Mouse (Mus musculus): ENCODE data around the gene Relt. TPM values are rescaled to one million over a fixed set of nuclear protein-coding genes. Genes with fewer than 3 reads are reported as not detected.

Gene Relt
- polyA plus RNA-seq, 1 experiment from 2014 or later, result 3.5 TPM

GRCm38 (mm10) chr7:100897828-100898227 lies 34.6 kb upstream of the Relt start:
- Histone ChIP-seq H3K36me3 (peaks cover 18% of the 10 kb centered on the region), H3K27ac (no peak overlapping the region), H3K27me3 (peaks cover 3% of the 10 kb centered on the region; the same call in 1 of the 2 replicates), H3K4me3 (replicated peaks) (no peak overlapping the region), H3K4me1 (replicated peaks) (peaks cover 33% of the 10 kb centered on the region), H3K9ac (replicated peaks) (no peak overlapping the region), H3K4me2 (no peak overlapping the region), H3K9me3 (no peaks in the 10 kb centered on the region)
- ATAC-seq (ENCODE audit: insufficient number of reproducible peaks, insufficient read depth, low FRiP score, low TSS enrichment, low read depth), result no peak
- WGBS, result 81% methylated on average over 5 of the region's 5 CpGs

- no peaks in the 10 kb centered on the region for H3K9me3 ChIP-seq
- WGBS, result 2% methylated on average over 12 of the region's 12 CpGs
- no peak overlapping the region for H3K27ac ChIP-seq
- peaks cover 3% of the 10 kb centered on the region; the same call in 1 of the 2 replicates for H3K27me3 ChIP-seq
- peak overlapping the region; percentile 56 for H3K4me3 ChIP-seq (replicated peaks)
- H3K4me1 ChIP-seq (replicated peaks), result peaks cover 37% of the 10 kb centered on the region
- peak; percentile 18; the same call in 1 of the 2 replicates for ATAC-seq (ENCODE audit: insufficient number of reproducible peaks, insufficient read depth, low FRiP score, low TSS enrichment, low read depth)
- peak overlapping the region; percentile 81 for H3K9ac ChIP-seq (replicated peaks)
- peaks cover 29% of the 10 kb centered on the region for H3K36me3 ChIP-seq
- peak overlapping the region; percentile 95 for H3K4me2 ChIP-seq
These were observed 31.6 kb upstream of the Relt start for GRCm38 (mm10) chr7:100894833-100895226.

- 3% methylated on average over 53 of the region's 53 CpGs for WGBS
- peaks cover 3% of the 10 kb centered on the region; the same call in 1 of the 2 replicates for H3K27me3 ChIP-seq
These were observed 31.0 kb upstream of the Relt start for GRCm38 (mm10) chr7:100894057-100894832.

DNA sequence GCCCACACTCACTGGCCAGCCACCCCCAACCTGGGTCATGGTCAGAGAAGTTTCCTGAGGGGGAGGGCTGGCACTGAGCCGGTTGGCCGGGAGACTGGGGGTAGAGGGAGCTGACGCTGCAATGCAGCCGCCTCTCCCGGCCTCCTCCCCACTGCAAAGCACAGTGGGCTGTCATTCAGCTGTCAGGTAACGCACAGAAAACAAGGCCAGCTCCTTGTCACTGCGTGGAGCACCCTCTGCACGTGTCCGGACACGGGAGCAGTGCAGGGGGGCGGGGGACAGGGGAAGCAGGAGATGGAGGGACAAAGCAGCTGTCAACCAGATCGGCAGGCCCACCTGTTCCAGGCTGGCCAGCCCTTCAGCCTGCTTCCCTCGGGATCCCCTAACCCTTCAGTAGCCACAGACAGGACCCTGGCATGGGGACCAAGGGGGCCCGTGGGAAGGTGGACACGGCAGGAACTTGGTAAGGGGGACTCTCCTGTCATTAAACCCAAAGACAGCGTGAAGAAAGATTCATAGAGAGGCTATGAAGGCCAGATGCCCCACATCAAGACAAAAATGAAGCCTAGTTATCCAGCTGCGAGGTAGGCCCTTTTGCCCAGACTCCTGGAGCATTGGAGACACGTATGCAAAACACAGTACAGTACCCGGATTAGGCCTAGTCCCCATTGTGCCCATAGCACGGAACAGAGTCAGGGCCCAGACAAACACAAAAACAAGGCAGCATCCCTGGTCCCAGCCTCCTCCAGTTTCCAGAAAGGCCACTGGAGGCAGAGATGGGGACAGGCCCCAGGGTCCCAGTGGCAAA lies 30.2 kb upstream of the Relt start:
- Histone ChIP-seq H3K4me1 (replicated peaks) (peaks cover 37% of the 10 kb centered on the region), H3K9ac (replicated peaks) (peak overlapping the region; percentile 81; the same call in 1 of the 2 replicates), H3K4me2 (peak overlapping the region; percentile 95), H3K36me3 (peaks cover 43% of the 10 kb centered on the region), H3K9me3 (no peaks in the 10 kb centered on the region), H3K27me3 (peaks cover 3% of the 10 kb centered on the region; the same call in 1 of the 2 replicates), H3K4me3 (replicated peaks) (no peak overlapping the region), H3K27ac (peak overlapping the region; percentile 20)
- ATAC-seq (ENCODE audit: insufficient number of reproducible peaks, insufficient read depth, low FRiP score, low TSS enrichment, low read depth), result no peak
- 66% methylated on average over 20 of the region's 20 CpGs for WGBS

More at GRCm38 (mm10) chr7:100894057-100894832, 31.0 kb upstream of the Relt start:
- H3K4me3 ChIP-seq (replicated peaks), result peak overlapping the region; percentile 56
- peak overlapping the region; percentile 20; the same call in 1 of the 2 replicates for H3K27ac ChIP-seq
- peak; percentile 30; the same call in 1 of the 2 replicates for ATAC-seq (ENCODE audit: insufficient number of reproducible peaks, insufficient read depth, low FRiP score, low TSS enrichment, low read depth)
- peaks cover 37% of the 10 kb centered on the region for H3K4me1 ChIP-seq (replicated peaks)
- H3K9me3 ChIP-seq, result no peaks in the 10 kb centered on the region
- peak overlapping the region; percentile 81 for H3K9ac ChIP-seq (replicated peaks)
- H3K4me2 ChIP-seq, result peak overlapping the region; percentile 95
- H3K36me3 ChIP-seq, result peaks cover 35% of the 10 kb centered on the region

GRCm38 (mm10) chr7:100886535-100886934 lies 23.3 kb upstream of the Relt start:
- no peaks in the 10 kb centered on the region for H3K9me3 ChIP-seq
- no peak for ATAC-seq (ENCODE audit: insufficient number of reproducible peaks, insufficient read depth, low FRiP score, low TSS enrichment, low read depth)
- no peaks in the 10 kb centered on the region for H3K27me3 ChIP-seq
- H3K36me3 ChIP-seq, result peaks cover 78% of the 10 kb centered on the region
- H3K9ac ChIP-seq (replicated peaks), result no peak overlapping the region
- no peak overlapping the region for H3K4me2 ChIP-seq
- no peaks in the 10 kb centered on the region for H3K4me1 ChIP-seq (replicated peaks)
- H3K27ac ChIP-seq, result no peak overlapping the region
- no peak overlapping the region for H3K4me3 ChIP-seq (replicated peaks)
- 26% methylated on average over 3 of the region's 3 CpGs for WGBS

DNA sequence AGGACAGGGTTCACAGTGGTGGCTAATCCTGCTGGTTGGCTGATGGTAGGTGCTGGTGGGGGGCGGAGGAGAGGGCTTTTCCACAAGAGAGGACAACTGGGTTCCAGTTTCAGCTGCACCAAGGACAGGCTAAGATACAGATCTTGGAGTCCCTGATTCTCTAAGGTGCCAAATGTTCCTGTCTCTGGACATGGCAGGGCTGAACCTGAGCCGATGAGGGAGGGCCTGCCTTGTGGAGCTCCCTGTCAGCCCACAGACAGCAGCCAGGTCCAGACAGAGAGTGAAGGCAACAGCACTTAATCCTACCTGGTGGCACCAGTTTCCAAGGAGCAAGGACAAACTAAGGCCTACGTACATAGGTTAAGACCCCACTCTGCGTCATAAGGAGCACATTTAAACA lies 21.2 kb upstream of the Relt start:
- no peaks in the 10 kb centered on the region for H3K4me1 ChIP-seq (replicated peaks)
- H3K27ac ChIP-seq, result no peak overlapping the region
- no peak for ATAC-seq (ENCODE audit: insufficient number of reproducible peaks, insufficient read depth, low FRiP score, low TSS enrichment, low read depth)
- H3K27me3 ChIP-seq, result no peaks in the 10 kb centered on the region
- no peak overlapping the region for H3K4me2 ChIP-seq
- H3K9me3 ChIP-seq, result no peaks in the 10 kb centered on the region
- H3K4me3 ChIP-seq (replicated peaks), result no peak overlapping the region
- no peak overlapping the region for H3K9ac ChIP-seq (replicated peaks)
- H3K36me3 ChIP-seq, result peaks cover 84% of the 10 kb centered on the region
- WGBS, result 93% methylated on average over 4 of the region's 4 CpGs

- no peak for ATAC-seq (ENCODE audit: insufficient number of reproducible peaks, insufficient read depth, low FRiP score, low TSS enrichment, low read depth)
- Histone ChIP-seq H3K27me3 (no peaks in the 10 kb centered on the region), H3K4me2 (no peak overlapping the region), H3K27ac (no peak overlapping the region), H3K36me3 (peaks cover 93% of the 10 kb centered on the region), H3K9ac (replicated peaks) (no peak overlapping the region), H3K4me3 (replicated peaks) (no peak overlapping the region), H3K9me3 (no peaks in the 10 kb centered on the region), H3K4me1 (replicated peaks) (no peaks in the 10 kb centered on the region)
- 84% methylated on average over 4 of the region's 4 CpGs for WGBS
These were observed 18.7 kb upstream of the Relt start for GRCm38 (mm10) chr7:100881950-100882349.

- Histone ChIP-seq H3K27me3 (no peaks in the 10 kb centered on the region), H3K9ac (replicated peaks) (no peak overlapping the region), H3K4me1 (replicated peaks) (no peaks in the 10 kb centered on the region), H3K4me2 (no peak overlapping the region), H3K36me3 (peaks cover 97% of the 10 kb centered on the region), H3K4me3 (replicated peaks) (no peak overlapping the region), H3K9me3 (no peaks in the 10 kb centered on the region), H3K27ac (no peak overlapping the region)
- ATAC-seq (ENCODE audit: insufficient number of reproducible peaks, insufficient read depth, low FRiP score, low TSS enrichment, low read depth), result no peak
- WGBS, result 88% methylated on average over 9 of the region's 9 CpGs
These were observed 18.3 kb upstream of the Relt start for GRCm38 (mm10) chr7:100881531-100881930.

DNA sequence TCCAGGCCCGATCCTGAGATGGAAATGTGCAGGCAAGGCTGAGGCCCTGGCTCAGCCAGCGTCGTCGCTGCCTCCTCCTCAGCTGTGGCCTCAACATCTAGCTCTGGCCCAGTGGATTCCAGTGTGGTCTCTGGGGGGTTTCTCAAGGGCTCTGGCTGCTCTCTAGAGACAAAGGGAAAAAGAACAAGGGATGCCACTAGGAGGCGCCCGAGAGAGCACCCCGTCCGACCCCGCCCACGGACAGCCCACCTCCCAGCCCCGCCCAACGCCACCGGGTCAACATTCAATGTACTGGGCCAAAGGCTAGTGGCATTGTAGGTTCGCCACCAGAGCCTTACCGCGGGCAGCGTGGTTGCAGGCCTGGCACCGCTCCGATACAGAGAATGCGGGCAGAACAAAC lies 16.3 kb upstream of the Relt start:
- Histone ChIP-seq H3K36me3 (peaks cover 100% of the 10 kb centered on the region), H3K27ac (no peak overlapping the region), H3K9me3 (no peaks in the 10 kb centered on the region), H3K9ac (replicated peaks) (no peak overlapping the region), H3K4me2 (no peak overlapping the region), H3K4me3 (replicated peaks) (no peak overlapping the region), H3K27me3 (no peaks in the 10 kb centered on the region), H3K4me1 (replicated peaks) (no peaks in the 10 kb centered on the region)
- 22% methylated on average over 20 of the region's 20 CpGs for whole genome bisulfite sequencing
- no peak for ATAC-seq (ENCODE audit: insufficient number of reproducible peaks, insufficient read depth, low FRiP score, low TSS enrichment, low read depth)

DNA sequence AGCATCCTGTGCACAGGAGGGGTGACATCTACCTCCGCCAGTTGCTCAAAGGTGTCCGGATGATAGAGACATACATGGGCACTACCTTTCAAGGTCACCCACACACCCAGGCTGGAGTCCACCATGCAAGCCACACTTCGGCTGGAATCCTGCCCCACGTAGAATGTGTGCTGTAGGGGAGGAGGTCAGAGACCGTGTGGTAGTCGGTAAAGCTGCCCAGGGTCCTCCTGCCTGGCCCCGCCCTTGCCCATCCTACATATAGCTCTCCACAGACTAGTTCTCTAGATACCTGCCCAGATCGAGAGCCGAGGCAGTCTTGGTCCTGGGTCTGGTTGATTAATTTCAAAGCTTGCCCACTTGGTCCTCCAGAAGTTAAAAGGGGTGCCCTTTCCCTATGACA lies 13.5 kb upstream of the Relt start:
- H3K27ac ChIP-seq, result no peak overlapping the region
- no peaks in the 10 kb centered on the region for H3K27me3 ChIP-seq
- peaks cover 100% of the 10 kb centered on the region for H3K36me3 ChIP-seq
- WGBS, result 90% methylated on average over 9 of the region's 9 CpGs
- no peak overlapping the region for H3K4me2 ChIP-seq
- H3K4me1 ChIP-seq (replicated peaks), result no peaks in the 10 kb centered on the region
- no peak overlapping the region for H3K9ac ChIP-seq (replicated peaks)
- ATAC-seq (ENCODE audit: insufficient number of reproducible peaks, insufficient read depth, low FRiP score, low TSS enrichment, low read depth), result no peak
- no peaks in the 10 kb centered on the region for H3K9me3 ChIP-seq
- H3K4me3 ChIP-seq (replicated peaks), result no peak overlapping the region

DNA sequence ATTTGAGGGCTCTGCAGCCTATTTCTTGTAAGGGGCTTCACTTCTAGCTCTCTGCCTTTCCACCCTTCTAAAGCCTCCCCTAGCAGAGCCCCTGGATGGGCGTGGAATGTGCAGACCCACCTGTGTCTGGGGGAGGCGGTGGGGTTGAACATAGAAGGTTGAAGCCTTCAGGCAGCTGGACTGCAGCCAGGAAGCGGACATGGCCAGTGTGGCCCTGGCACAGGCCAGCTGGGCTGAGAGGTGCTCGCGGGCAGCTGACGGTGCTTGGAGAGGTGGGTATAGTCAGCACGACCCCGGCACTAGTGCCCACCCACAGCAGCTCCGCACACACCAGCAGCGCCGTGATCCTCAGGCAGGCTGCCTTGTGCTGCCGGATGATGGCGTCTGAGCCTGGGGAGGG lies 13.0 kb upstream of the Relt start:
- Histone ChIP-seq H3K4me1 (replicated peaks) (no peaks in the 10 kb centered on the region), H3K4me2 (no peak overlapping the region), H3K9ac (replicated peaks) (no peak overlapping the region), H3K27ac (0 out of 2 replicates have a peak overlapping the region, but pooled peaks have one; percentile 25), H3K9me3 (no peaks in the 10 kb centered on the region), H3K4me3 (replicated peaks) (no peak overlapping the region), H3K27me3 (no peaks in the 10 kb centered on the region), H3K36me3 (peaks cover 100% of the 10 kb centered on the region)
- no peak for ATAC-seq (ENCODE audit: insufficient number of reproducible peaks, insufficient read depth, low FRiP score, low TSS enrichment, low read depth)
- 92% methylated on average over 13 of the region's 13 CpGs for WGBS
